Mouse (Mus musculus): ENCODE measurements at regions not wholly inside any gene's neighbourhood (a gene's known extent, or its start where the extent isn't known, plus 50 kb on each side); places are given as distances from the start of the nearest gene placed in this dataset.

DNA sequence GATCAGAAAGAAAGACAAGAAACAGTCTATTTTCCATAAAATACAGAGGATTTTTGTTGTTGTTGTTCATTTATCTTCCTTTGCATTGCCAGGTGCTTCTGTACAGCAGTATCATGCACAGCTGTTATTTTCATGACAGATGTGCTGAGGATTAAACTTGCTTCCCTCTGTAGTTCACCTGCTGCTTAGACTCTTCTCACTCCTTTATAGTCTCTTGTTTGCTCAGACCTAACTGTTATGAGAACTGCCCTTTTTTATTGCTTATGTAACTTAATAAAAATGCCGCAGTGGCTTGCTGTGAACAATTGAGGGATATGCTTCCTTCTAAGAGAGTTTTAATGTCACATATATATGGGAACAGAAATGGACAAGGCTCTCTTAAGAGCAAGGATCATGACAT lies 467.1 kb downstream of the Adcyap1 start:
- DNase-seq (ENCODE audit: low spot score) (no peak), ATAC-seq (ENCODE audit: low FRiP score) (no peak)
- Histone ChIP-seq H3K4me3 (ENCODE audit: low read depth, low read length) (no peak overlapping the region), H3K4me2 (ENCODE audit: low read depth, low read length, poor library complexity, severe bottlenecking) (no peak overlapping the region), H3K27me3 (ENCODE audit: insufficient read depth, low read length) (no peaks in the 10 kb centered on the region), H3K27ac (ENCODE audit: low read depth, low read length) (no peak overlapping the region), H3K9ac (replicated peaks; ENCODE audit: low read length, poor library complexity, severe bottlenecking) (no peak overlapping the region), H3K4me1 (ENCODE audit: insufficient read depth, low read length) (no peaks in the 10 kb centered on the region), H3K9me3 (ENCODE audit: low read length) (no peaks in the 10 kb centered on the region), H3K36me3 (ENCODE audit: insufficient read depth, low read length) (no peaks in the 10 kb centered on the region)
- no peak for TF ChIP-seq CTCF (IDR thresholded peaks at IDR 0.05)
- WGBS, result 90% methylated on average over 1 of the region's 1 CpGs

DNA sequence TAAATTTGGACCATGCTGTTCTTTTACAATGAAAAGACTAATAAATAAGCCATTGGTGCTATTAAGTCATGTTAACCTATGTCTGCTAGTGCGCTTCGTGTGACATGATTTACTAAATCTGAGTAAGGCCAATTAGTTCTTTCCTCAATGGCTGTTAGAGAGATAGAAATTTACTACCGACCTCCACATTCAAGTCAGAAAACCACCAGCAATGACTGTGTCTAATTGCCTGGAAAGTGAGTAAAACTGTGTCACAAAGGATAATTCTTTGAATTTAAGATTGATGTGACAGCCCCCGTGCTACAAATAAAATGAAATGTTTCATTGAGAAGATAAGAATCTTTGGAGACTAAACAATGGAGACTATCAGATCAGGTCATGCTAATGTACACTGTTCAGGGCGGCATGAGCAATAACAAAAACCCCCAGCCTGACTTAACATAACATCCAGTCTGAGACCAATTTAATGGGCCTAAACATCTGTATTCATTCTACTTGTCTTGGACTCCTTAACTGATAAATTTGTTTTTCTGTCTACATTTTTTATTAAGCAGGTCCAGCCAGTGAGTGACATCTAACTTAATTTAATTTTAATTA lies 477.6 kb downstream of the Adcyap1 start:
- WGBS, result 51% methylated on average over 5 of the region's 5 CpGs
- Histone ChIP-seq H3K9ac (replicated peaks; ENCODE audit: low read length, poor library complexity, severe bottlenecking) (no peak overlapping the region), H3K4me1 (ENCODE audit: insufficient read depth, low read length) (no peaks in the 10 kb centered on the region), H3K9me3 (ENCODE audit: low read length) (no peaks in the 10 kb centered on the region), H3K4me3 (ENCODE audit: low read depth, low read length) (no peak overlapping the region), H3K27me3 (ENCODE audit: insufficient read depth, low read length) (no peaks in the 10 kb centered on the region), H3K4me2 (ENCODE audit: low read depth, low read length, poor library complexity, severe bottlenecking) (no peak overlapping the region), H3K36me3 (ENCODE audit: insufficient read depth, low read length) (no peaks in the 10 kb centered on the region), H3K27ac (ENCODE audit: low read depth, low read length) (no peak overlapping the region)
- no peak for ATAC-seq (ENCODE audit: low FRiP score)
- no peak for TF ChIP-seq CTCF (IDR thresholded peaks at IDR 0.05)
- DNase-seq (ENCODE audit: low spot score), result no peak

DNA sequence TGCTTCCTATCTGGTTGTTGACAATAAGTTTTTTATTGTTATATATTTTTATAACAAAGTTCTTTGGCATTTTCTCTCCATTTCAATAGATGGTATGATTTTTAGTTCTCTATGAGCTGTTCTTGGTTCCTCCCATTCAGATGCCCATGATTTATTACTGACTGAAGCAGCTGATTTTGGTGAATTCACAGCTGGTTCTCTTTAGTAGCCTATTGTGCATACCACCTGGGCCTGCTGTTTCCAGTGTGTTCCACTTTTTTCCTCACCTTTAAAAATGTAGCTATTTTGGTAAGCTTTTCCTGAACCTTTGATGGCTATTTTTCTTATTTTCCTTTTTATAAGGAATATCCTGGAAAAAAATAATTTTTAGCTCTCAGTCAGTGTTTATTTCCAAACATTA lies 501.9 kb downstream of the Adcyap1 start:
- H3K36me3 ChIP-seq (ENCODE audit: insufficient read depth, low read length), result no peaks in the 10 kb centered on the region
- H3K27me3 ChIP-seq (ENCODE audit: insufficient read depth, low read length), result no peaks in the 10 kb centered on the region
- no peaks in the 10 kb centered on the region for H3K4me1 ChIP-seq (ENCODE audit: insufficient read depth, low read length)
- no peak overlapping the region for H3K4me3 ChIP-seq (ENCODE audit: low read depth, low read length)
- H3K9me3 ChIP-seq (ENCODE audit: low read length), result no peaks in the 10 kb centered on the region
- ATAC-seq (ENCODE audit: low FRiP score) (no peak), DNase-seq (ENCODE audit: low spot score) (peak; percentile 4)
- no peak overlapping the region for H3K9ac ChIP-seq (replicated peaks; ENCODE audit: low read length, poor library complexity, severe bottlenecking)
- no peak overlapping the region for H3K4me2 ChIP-seq (ENCODE audit: low read depth, low read length, poor library complexity, severe bottlenecking)
- H3K27ac ChIP-seq (ENCODE audit: low read depth, low read length), result no peak overlapping the region
- TF ChIP-seq CTCF (IDR thresholded peaks at IDR 0.05), result no peak

DNA sequence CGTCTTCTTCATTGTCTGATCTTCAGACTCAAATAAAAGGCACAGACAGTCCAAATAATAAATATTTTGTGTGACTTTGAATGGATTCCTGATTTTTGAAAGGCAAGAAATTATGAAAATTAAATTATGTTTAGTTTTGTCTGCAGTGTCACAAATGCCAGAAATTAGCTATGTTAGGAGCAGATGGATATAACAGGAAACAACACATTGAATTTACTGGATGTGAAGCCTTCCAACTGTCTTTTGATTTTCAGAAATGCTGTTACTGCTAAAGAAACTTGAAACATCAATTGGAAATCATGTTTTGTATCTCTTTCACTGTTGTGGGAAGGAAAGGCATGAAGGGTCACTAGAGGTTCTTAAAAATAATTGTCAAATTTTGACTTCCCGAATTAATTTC lies 518.8 kb downstream of the Adcyap1 start:
- no peak overlapping the region for H3K4me3 ChIP-seq (ENCODE audit: low read depth, low read length)
- DNase-seq (ENCODE audit: low spot score) (no peak), ATAC-seq (ENCODE audit: low FRiP score) (no peak)

DNA sequence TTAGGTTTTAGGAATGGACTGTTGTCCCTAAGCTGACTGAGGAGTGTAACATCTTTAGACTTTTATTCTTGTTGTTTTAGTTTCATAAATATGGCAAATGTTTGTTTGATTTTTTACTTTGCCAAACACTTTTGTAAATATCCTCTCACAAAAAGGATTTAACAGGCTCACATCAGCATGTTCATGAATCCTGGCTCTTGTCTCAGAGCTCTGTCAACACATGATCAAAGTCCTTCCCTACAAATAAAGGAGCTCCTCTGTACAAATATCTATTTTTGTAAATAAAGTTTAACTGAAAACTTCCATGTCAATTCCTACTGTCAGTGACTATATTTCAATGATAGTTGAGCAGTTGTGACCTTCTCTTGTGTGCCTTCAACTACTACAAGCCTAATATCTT lies 542.5 kb downstream of the Adcyap1 start:
- no peaks in the 10 kb centered on the region for H3K27me3 ChIP-seq (ENCODE audit: insufficient read depth, low read length)
- H3K9ac ChIP-seq (replicated peaks; ENCODE audit: low read length, poor library complexity, severe bottlenecking), result no peak overlapping the region
- no peak for TF ChIP-seq CTCF (IDR thresholded peaks at IDR 0.05)
- H3K4me1 ChIP-seq (ENCODE audit: insufficient read depth, low read length), result no peaks in the 10 kb centered on the region
- H3K9me3 ChIP-seq (ENCODE audit: low read length), result 0 out of 2 replicates have a peak, but pooled peaks cover 4% of the 10 kb centered on the region
- ATAC-seq (ENCODE audit: low FRiP score), result no peak
- no peaks in the 10 kb centered on the region for H3K36me3 ChIP-seq (ENCODE audit: insufficient read depth, low read length)
- no peak overlapping the region for H3K4me3 ChIP-seq (ENCODE audit: low read depth, low read length)
- DNase-seq (ENCODE audit: low spot score), result no peak
- H3K4me2 ChIP-seq (ENCODE audit: low read depth, low read length, poor library complexity, severe bottlenecking), result no peak overlapping the region
- no peak overlapping the region for H3K27ac ChIP-seq (ENCODE audit: low read depth, low read length)

More for the DNA sequence above, 518.8 kb downstream of the Adcyap1 start:
- no peak overlapping the region for H3K4me2 ChIP-seq (ENCODE audit: low read depth, low read length, poor library complexity, severe bottlenecking)
- H3K27me3 ChIP-seq (ENCODE audit: insufficient read depth, low read length), result no peaks in the 10 kb centered on the region
- no peaks in the 10 kb centered on the region for H3K9me3 ChIP-seq (ENCODE audit: low read length)
- H3K9ac ChIP-seq (replicated peaks; ENCODE audit: low read length, poor library complexity, severe bottlenecking), result no peak overlapping the region
- H3K36me3 ChIP-seq (ENCODE audit: insufficient read depth, low read length), result no peaks in the 10 kb centered on the region
- no peaks in the 10 kb centered on the region for H3K4me1 ChIP-seq (ENCODE audit: insufficient read depth, low read length)
- 94% methylated on average over 2 of the region's 2 CpGs for WGBS
- no peak overlapping the region for H3K27ac ChIP-seq (ENCODE audit: low read depth, low read length)
- TF ChIP-seq CTCF (IDR thresholded peaks at IDR 0.05), result no peak

DNA sequence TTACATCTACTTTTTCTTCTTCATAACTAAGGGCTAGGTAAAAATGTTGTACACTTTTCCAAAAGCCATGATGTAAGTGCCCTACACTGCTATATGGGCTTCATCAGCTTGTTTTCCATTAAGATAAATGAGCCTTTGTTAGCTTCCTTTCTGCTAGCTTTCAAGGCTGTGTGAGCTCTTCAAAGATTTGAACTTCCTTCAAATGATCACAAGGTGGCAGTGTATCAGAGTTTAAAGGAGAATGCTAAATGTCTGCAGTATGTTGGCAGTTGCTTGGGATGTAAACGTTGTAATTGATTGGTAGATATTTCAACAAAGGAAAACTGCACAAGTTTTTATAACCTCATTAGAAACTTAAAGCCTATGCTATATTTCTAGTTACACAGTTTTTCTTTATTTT lies 563.5 kb downstream of the Adcyap1 start:
- Histone ChIP-seq H3K9me3 (ENCODE audit: low read length) (no peaks in the 10 kb centered on the region), H3K4me2 (ENCODE audit: low read depth, low read length, poor library complexity, severe bottlenecking) (no peak overlapping the region), H3K9ac (replicated peaks; ENCODE audit: low read length, poor library complexity, severe bottlenecking) (no peak overlapping the region), H3K36me3 (ENCODE audit: insufficient read depth, low read length) (no peaks in the 10 kb centered on the region), H3K4me3 (ENCODE audit: low read depth, low read length) (no peak overlapping the region), H3K4me1 (ENCODE audit: insufficient read depth, low read length) (no peaks in the 10 kb centered on the region), H3K27ac (ENCODE audit: low read depth, low read length) (no peak overlapping the region), H3K27me3 (ENCODE audit: insufficient read depth, low read length) (no peaks in the 10 kb centered on the region)
- no peak for ATAC-seq (ENCODE audit: low FRiP score)
- 6% methylated on average over 1 of the region's 1 CpGs for WGBS
- peak; percentile 68 for DNase-seq (ENCODE audit: low spot score)
- peak; percentile 73 for TF ChIP-seq CTCF (IDR thresholded peaks at IDR 0.05)

Data from midbrain, postnatal 0 days (tissue).